Mouse (Mus musculus) right cerebral cortex, adult 2 months (tissue): ENCODE data around the gene Wbp1l.

Source experiments
- DNase-seq, 2 experiments: peaks; one replicate each; pipeline ENCODE4 v3.0.0; 2021 to 2022; ENCODE audit warnings: low spot score in 2 of 2

Gene Wbp1l

DNA sequence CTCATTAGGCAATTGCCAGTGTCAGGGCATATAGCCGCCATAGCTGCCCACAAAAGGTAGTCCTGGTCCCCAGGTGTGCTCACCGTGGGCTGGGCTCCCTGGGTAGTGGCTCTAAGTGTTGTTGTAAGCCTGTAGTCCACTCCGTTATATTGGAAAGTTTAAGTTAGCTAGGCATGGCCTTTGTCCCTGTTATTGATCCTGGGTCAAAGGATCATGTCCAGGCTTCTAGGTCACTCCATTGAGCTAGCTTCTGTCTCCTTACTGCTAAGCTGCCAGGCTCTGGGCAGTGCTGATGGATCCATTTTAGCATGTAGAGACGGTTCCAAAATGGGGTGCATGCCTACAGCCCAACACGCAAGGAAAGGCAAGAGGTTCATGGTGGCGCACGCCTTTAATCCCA, 59.5 kb downstream of the Wbp1l start:
- DNase-seq, result no peak

- no peak for DNase-seq
These were observed 60.0 kb downstream of the Wbp1l start for GRCm38 (mm10) chr19:46658851-46659250.

- no peak for DNase-seq
These were observed 62.6 kb downstream of the Wbp1l start for GRCm38 (mm10) chr19:46661511-46661910.

DNA sequence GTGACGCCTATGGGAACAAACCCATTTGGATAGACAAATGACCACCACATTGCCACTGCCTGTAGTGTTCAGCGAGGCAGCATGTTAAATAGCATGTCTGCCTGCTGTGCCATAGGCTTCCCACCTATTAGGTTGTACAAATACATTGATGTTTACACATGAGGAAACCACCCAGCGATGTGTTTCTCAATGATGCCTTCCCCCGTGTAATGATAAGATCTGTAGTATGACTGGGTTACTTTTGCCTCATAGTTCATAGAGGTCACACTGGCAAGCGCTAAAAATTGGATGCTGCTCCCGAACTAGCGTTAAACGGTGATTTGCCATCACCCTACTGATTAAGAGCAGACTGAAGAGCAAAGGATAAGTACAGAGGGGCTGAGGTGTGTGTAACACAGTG, 63.3 kb downstream of the Wbp1l start:
- DNase-seq, result no peak

DNA sequence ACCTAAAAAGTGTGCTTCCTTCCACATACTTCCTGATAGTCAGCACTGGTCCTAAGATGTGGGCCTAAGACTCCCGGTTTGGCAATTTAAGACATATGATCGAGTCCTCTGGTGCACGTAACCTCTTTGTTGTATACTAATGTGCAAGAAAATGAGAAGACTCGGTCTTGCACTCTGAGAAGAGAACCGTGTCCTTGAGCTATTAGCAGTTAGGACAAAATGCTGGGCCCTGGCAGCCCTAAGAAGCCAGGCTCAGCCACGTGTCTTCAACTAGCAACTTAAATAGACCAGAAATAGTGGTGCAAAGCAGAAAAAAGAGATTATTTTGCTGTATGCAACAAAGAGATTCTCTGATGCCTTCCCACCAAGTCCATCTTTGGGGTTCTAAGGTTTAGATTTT, 63.9 kb downstream of the Wbp1l start:
- no peak for DNase-seq

DNA sequence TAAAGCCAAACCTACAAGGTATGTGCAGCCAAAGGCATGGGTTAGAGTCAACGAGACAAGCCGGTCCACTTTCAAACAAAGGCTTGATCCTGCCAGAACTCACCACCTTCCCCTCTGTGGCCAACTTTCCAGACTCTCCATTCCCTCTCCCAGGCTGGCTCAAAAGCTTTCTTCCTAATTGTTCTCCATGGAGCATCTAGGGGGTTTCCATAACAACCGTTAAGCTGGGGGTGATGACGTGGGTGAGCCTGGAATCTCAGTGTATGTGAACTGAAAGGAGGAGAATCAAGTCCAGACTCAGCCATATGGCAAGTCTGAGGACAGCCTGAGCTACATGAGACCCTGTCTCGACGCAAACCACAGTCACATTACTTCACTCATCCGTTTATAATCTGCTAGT, 66.6 kb downstream of the Wbp1l start:
- peak; percentile 46 to 50 for DNase-seq

GRCm38 (mm10) chr19:46667300-46667699, 68.4 kb downstream of the Wbp1l start:
- no peak for DNase-seq

DNA sequence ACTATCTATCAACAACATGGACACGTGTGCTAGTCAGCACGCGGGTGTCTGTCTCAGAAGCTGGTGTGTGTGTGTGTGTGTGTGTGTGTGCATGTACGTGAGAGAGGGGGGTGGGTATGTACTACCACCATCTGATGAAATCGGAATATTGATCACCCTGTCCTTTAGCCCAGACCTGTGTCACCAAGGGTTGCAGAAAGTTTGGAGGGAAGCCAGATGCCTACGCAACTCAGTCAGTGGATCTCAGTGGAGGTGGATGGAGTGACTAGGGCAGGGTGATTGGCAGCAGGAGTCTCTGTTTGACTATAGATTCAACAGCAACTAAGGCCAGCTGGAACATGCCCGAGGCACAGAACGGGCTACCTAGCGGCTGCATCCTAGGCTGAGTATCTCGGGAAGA, 69.4 kb downstream of the Wbp1l start:
- no peak for DNase-seq

DNA sequence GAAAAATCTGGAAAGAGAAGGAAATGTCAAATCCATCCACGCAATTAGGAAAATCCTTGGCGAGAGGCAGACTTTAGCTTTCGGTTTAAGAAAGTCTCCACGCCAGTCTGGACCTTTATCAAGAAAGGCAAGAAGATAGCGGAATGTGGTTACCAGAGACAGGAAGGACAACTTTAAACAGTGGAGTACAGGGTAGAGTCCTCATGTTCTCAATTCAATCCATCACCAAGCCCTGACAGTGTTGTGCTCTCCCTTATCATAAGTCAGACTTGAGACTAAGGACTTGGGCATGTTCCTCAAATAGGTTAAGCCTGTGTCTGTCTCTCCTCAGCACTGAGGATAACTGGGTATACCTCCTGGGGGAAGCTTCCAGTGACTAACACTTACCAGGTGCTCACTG, 70.9 kb downstream of the Wbp1l start:
- DNase-seq, result no peak

DNA sequence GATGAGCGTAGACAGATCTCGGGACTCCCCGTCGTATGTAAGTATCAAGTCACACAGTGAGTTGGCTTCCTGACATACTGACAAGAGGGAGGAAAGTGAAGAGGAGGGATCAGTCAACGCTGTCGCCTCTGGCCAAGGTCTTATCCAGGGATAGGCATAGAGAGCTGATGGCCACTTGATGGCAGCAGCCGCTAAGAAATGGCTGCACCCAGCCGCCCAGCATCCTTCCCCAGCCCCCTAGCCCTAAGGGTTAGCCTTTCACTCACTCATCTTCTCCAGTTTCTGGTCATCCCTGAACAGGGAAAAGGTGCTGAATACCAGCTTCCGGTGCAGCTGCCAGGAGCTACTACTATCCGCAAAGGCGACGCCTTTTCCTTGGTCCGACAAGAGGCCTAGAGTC, 71.8 kb downstream of the Wbp1l start:
- peak; percentile 60 to 63 for DNase-seq

- no peak for DNase-seq
These were observed 74.0 kb downstream of the Wbp1l start, which contains the start of gene Cyp17a1 for GRCm38 (mm10) chr19:46672766-46673418. Cyp17a1 (minus strand) TSS chr19:46673172.

GRCm38 (mm10) chr19:46675641-46676040, 76.8 kb downstream of the Wbp1l start:
- no peak for DNase-seq

- no peak for DNase-seq
These were observed 81.0 kb downstream of the Wbp1l start for GRCm38 (mm10) chr19:46679720-46680383.

DNA sequence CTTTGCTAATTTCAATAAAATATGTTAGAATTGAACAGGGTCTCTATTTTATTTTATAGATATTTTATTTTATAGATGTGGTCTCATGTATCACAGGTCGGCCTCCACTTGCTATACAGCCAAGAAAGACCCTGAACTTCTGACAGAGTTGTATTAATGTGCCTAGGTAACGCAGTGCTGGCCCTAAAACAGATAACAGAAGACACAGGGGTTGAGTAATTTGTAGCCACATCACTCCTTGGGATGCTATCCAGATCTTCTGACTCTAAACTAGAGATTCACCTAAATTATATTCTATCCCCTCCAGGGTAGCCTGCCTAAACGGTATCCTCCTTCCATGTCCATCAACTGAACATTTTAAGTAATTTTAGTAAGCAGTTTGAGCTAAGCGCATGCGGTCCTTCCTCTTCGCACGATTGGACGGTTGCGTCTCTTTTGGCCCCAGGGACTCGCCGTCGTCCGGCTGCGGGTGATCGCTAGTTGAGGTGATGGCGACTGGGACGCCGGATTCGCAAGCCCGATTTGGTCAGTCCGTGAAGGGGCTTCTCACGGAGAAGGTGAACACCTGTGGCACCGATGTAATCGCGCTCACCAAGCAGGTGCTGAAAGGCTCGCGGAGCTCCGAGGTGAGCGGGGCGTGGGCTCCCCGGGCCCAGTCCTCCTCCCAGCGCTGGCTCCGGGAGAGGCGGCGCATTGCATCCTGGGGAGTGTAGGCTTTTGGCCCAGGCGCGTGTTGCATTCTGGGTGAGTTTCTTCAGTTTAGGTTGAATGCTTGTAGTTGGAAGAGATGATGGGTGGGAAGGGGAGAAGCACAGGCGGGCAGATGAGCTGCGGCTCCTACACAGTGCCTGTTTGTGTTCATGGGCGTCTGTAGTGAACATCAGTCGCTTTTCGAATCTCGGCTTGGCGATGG, 90.8 kb downstream of the Wbp1l start, which contains the start of gene Borcs7:
Borcs7 (plus strand) TSS at position 447 of the 913 bp plus-strand sequence.
- peak; percentile 94 for DNase-seq

DNA sequence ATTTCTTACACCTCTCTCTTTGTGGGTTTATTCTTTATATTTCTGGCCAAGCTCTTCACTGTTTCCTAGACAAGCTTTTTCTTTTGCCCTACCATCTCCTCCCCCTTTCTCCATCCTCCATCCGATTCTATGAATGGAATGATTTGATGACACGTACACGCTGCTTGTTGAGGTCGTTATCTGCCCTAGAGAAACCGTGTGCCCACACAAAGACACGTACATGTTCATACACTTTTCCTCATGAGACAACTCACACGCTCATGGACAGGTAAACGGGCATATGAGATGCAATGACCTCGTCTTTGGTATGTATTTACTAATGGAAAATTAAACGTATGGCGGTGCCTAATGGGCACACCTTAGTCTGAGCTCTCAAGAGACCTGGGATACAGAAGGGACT, 91.5 kb downstream of the Wbp1l start:
- DNase-seq, result no peak

- DNase-seq, result no peak
These were observed 92.2 kb downstream of the Wbp1l start for GRCm38 (mm10) chr19:46691078-46691477.

- DNase-seq, result no peak
These were observed 94.3 kb downstream of the Wbp1l start for GRCm38 (mm10) chr19:46693146-46693545.

DNA sequence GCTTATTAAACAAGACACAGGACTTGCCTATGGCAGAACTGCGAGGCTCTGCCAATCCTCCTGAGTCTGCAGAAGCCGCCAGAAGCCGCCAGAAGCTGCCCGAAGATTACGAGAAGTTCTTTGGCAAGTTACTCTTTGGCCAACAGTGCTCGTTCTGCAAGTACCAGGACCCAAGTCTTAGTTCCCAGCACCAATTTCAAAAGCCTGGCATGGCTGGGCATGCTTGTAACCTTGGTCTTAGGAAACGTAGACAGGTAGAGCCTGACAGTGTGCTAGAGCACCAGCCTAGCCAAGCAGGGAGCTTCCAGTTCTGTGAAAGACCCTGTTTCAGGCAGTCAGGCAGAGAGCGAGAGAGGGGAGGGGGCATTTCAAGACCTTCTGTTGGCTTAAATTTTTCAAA, 97.6 kb downstream of the Wbp1l start:
- no peak for DNase-seq

DNA sequence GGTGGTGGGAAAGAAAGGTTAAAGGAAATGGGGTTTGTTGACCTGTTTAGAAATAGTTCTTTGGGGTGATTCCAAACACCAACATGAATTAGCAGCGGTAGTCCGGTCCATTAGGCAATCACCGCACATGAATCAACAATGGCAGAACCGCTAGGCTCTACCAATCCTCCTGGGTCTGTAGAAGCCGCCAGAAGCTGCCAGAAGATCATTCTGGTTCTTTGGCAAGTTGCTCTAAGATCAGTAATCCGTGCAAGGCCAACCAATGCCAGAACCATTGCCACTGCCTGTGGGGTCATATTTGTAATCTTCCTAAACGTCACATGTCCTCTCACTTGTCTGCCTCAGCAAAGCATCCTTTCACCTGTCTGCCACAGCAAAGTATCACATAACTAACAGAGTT, 98.1 kb downstream of the Wbp1l start:
- no peak for DNase-seq

DNA sequence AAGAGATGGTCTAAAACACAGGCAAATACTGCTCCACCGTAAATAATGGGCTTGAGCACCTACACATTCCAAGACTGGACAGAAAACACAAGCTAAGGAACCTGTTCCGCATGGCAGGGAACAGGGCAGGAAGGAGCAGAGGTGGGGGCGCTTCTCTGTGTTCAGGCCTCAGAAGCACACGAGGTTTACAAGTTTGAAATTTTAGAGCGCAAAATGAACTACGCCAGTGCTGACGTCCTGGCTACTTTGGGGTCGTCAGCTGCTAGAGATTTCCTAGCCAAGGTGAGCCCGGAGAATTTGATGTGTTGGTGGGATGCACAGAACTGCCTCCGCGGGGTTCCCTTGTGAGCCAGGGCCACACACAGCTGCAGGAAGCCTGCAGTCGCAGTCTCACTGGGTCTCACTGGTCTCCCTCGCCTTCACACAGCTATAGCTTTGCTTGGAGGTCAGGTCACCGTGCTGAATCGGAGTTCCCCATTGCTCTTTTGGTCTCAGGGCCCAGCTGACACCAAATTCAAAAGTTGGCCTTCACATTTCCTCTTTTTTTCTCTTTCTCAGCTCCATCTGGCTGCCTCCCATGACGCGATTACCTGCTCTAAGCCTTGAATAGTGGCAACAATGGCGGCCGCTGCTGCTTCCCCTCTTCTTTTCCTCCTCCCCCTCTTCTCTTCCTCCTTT, 99.1 kb downstream of the Wbp1l start:
- no peak for DNase-seq

DNA sequence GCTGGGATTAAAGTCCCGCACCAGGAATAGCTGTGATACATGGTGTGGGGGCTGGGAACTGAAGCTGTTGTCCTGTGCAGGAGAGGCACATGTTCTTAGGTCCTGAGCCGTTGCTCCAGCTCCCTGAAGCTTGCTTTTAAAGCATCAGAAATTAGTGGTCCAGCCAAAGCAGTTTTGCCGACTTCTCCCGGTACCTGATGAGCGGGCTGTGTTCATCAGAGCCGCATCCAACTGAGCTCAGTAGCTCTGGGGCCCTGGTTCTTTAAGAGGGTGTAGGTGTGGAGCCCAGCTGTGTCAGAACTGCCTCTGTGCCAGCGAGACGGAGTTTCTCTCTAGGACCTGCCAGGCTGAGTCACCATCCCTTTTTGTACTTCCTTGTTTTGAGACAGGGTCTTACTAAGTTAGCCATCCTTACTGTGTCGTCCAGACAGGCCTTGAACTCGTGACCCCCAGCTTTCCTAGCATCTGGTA, 100.2 kb downstream of the Wbp1l start:
- peak; percentile 37 to 42 for DNase-seq

DNA sequence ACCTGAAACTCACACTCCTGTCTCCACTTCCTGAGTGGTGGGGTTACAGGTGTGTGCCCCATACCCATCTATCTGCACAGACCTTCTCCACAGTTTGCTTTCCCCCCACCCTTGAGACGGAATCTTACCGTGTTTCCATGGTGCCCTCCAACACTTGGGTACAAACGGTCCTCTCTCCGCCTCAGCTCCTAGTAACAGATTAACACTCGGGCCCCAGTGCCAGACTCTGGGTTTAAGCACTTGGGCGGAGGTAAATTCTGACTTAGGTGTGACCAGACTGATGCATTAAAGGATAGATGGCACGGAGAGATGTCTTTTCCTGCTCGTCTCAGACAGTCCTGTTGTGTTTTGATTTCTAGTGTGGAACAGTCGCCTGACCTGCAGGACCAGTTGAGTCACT, 102.3 kb downstream of the Wbp1l start:
- no peak for DNase-seq
